Mouse (Mus musculus) testis, adult 2 months (tissue): ENCODE results near the gene Lsmem1. TPM values are rescaled to one million over a fixed set of nuclear protein-coding genes. Genes with fewer than 3 reads are reported as not detected.

ENCODE experiments used
- H3K27ac ChIP-seq: fragments of 200-500 bp; 2 replicates; pipeline ENCODE4 v1.5.1; 2012; ENCODE audit warnings: low read depth, low read length; ENCODE audit not compliant: control insufficient read depth, insufficient read depth
- H3K27me3 ChIP-seq: fragments of 200-500 bp; 2 replicates; pipeline ENCODE4 v1.6.1; 2012; ENCODE audit warnings: mild to moderate bottlenecking, low read length, moderate library complexity; ENCODE audit not compliant: control insufficient read depth, insufficient read depth
- H3K36me3 ChIP-seq: fragments of 200-500 bp; 2 replicates; pipeline ENCODE4 v1.6.1; 2012; ENCODE audit warnings: mild to moderate bottlenecking, low read length; ENCODE audit not compliant: control insufficient read depth, insufficient read depth
- H3K4me1 ChIP-seq: fragments of 200-500 bp; 2 replicates; pipeline ENCODE4 v1.6.1; 2012; ENCODE audit warnings: low read length; ENCODE audit not compliant: control insufficient read depth, insufficient read depth
- H3K4me3 ChIP-seq: fragments of 200-500 bp; 2 replicates; pipeline ENCODE4 v1.5.1; 2012; ENCODE audit warnings: low read depth, mild to moderate bottlenecking, low read length, moderate library complexity, mixed read lengths; ENCODE audit not compliant: control insufficient read depth
- CTCF ChIP-seq: fragments of 200-500 bp; IDR thresholded peaks from 2 replicates; pipeline ENCODE4 v1.5.1; 2012; ENCODE audit warnings: low read depth, mild to moderate bottlenecking, inconsistent platforms, low read length, moderate library complexity; ENCODE audit not compliant: control insufficient read depth, insufficient read depth, insufficient replicate concordance
- POLR2A ChIP-seq: fragments of 200-500 bp; IDR thresholded peaks from 2 replicates; pipeline ENCODE4 v1.6.1; 2012; ENCODE audit warnings: low read depth, mild to moderate bottlenecking, inconsistent platforms, low read length, moderate library complexity; ENCODE audit not compliant: control insufficient read depth
- polyA plus RNA-seq: library from polyadenylated mRNA; depleted of rRNA; stranded (reverse); fragments of >200 nt; gene quantifications from 2 replicates; pipeline ENCODE4 v1.2.3, GENCODE M21; 2012; rRNA removed

Lsmem1 gene
- not detected in 2 replicates for polyA plus RNA-seq

DNA sequence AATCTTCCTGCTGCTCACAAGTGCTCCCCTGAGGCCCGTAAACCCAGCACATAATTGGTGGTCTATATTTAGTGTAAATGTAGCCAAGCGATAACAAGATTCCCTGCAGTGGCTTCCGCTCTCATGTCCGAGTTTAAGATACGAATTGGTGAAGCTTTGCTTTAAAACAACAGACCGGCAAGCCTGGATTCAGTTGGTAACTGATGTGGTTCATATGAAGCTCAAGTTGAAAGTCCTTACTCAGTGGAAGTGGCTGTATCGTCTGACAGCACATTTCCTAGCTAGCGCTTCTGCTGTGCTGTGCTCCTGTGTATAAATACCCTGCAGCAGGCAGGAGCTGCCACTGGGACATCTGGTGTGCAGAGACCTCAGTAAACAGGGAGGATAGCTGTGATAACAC, at the start of gene Lsmem1:
Lsmem1 (minus strand) TSS at position 189 of the 400 bp plus-strand sequence.
- Histone ChIP-seq H3K27me3 (no peaks in the 10 kb centered on the region), H3K36me3 (no peaks in the 10 kb centered on the region), H3K27ac (no peak within 1 kb of the TSS), H3K4me1 (no peaks in the 10 kb centered on the region), H3K4me3 (no peak within 1 kb of the TSS)
- TF ChIP-seq CTCF = no peak
- TF ChIP-seq POLR2A = no peak

DNA sequence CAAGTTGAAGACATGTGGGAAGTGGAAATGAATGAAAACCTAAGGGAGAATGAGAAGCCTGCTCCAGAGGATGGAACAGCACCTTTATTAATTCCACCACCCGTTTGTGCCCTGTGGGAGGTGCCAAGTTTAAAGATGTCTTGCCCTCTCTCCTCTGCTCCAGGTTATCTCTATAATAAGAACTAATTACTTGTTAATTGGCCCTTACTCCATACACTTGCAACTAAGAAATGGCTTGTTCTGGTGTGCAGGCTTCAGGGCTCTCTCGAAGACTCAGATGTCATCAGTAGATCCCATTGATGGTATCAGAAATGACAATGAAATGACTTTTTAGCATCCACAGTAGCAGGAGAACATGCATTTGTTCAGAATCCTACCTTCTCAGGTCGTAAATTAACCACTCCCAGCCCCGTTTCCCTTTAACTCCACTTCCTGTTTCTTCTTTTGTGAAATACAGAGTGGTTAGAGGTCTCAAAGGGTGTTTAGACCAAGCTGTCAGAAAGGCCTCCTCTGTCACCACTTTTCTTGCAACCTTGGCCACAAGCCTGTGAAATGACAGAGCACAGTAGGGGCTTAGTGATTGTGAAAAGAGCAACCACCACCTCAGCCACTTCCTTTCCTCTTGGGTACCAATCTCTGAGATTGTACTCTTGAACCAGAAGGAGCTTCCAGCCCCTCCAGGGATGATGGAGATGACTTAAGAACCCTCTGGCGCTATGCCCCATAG, 49.3 kb upstream of the Lsmem1 start, which contains the start of gene Ifrd1:
Ifrd1 (minus strand) TSS at position 51 of the 727 bp plus-strand sequence.
- H3K27me3 ChIP-seq = no peaks in the 10 kb centered on the region
- no peak within 1 kb of the TSS for H3K27ac ChIP-seq
- no peak within 1 kb of the TSS for H3K4me3 ChIP-seq
- H3K4me1 ChIP-seq = no peaks in the 10 kb centered on the region
- TF ChIP-seq POLR2A = no peak
- TF ChIP-seq CTCF = no peak
- no peaks in the 10 kb centered on the region for H3K36me3 ChIP-seq

DNA sequence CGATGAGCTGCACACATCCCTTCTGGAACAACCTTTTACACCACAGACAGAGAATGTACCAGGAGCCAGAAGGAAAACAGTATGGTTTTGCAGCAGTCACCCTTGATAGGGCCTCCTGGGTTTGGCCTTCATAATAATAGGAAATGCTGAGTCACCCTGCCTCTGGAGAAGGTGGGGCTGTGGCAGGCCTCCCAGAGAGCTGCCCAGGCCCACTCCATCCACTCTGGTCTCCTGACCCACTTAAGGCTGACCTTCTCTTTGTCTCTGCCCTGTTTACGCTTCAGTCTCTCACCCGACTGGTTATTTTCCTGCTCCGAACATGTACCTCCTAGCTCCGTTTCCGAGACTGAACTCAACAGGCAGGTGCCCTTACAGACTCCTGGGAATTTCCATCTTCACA, 48.7 kb upstream of the Lsmem1 start:
- no peaks in the 10 kb centered on the region for H3K27me3 ChIP-seq
- H3K4me3 ChIP-seq = no peak overlapping the region
- no peaks in the 10 kb centered on the region for H3K4me1 ChIP-seq
- TF ChIP-seq CTCF (no peak), POLR2A (no peak)
- no peaks in the 10 kb centered on the region for H3K36me3 ChIP-seq
- H3K27ac ChIP-seq = no peak overlapping the region

- Histone ChIP-seq H3K27me3 (no peaks in the 10 kb centered on the region), H3K4me3 (no peak overlapping the region), H3K27ac (no peak overlapping the region), H3K36me3 (no peaks in the 10 kb centered on the region), H3K4me1 (no peaks in the 10 kb centered on the region)
- TF ChIP-seq CTCF (no peak), POLR2A (no peak)
Measured at GRCm38 (mm10) chr12:40247384-40247783, 48.1 kb upstream of the Lsmem1 start.

DNA sequence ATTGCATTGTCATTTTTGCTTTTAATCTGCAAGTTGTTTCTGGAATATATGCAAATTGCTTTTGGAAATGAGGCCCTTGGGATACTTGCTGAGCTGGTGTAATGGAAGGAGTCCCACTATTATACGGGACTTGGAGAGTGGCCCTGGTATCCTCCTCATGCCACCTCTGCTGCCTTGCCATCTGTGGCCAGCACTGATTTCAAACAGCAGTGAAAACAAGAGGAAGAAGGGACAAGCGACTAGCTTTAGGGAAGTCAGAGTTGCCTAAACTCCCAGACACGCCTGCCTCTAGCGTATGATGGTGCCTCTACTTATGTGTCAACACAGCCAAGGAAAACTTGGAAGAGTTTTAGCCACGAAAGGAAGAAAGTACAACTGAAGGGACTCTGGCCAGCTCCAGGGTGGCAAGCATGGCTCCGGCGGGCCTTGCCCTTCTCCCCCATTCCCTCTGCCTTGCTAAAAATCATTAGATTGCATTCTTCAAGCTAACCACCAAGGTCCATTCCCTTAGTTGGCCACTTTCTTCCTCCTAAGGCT, 46.2 kb upstream of the Lsmem1 start:
- H3K27me3 ChIP-seq = no peaks in the 10 kb centered on the region

DNA sequence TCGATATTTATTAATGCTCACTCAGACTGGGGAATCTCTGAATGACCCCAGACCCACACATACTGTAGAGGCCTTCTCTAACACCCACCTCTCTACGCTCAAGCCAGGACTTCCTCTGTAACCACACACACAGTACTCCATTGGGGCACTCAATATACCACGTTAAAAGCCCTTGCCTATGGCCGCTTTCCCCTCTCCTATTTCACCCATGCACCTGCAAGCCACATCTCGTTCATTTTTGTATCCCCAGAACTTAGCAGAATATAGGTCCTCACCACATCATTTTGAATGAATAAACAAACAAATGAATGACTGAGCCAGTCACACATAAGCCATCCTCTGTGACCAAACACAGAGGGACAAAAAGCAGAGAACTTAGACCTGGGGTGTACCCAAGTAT, 45.6 kb upstream of the Lsmem1 start:
- Histone ChIP-seq H3K4me1 (no peaks in the 10 kb centered on the region), H3K36me3 (no peaks in the 10 kb centered on the region), H3K27me3 (no peaks in the 10 kb centered on the region), H3K4me3 (no peak overlapping the region), H3K27ac (no peak overlapping the region)
- TF ChIP-seq CTCF = no peak
- no peak for TF ChIP-seq POLR2A

More for the DNA sequence above, 46.2 kb upstream of the Lsmem1 start:
- Histone ChIP-seq H3K36me3 (no peaks in the 10 kb centered on the region), H3K4me1 (no peaks in the 10 kb centered on the region), H3K27ac (no peak overlapping the region), H3K4me3 (no peak overlapping the region)
- TF ChIP-seq CTCF = no peak

DNA sequence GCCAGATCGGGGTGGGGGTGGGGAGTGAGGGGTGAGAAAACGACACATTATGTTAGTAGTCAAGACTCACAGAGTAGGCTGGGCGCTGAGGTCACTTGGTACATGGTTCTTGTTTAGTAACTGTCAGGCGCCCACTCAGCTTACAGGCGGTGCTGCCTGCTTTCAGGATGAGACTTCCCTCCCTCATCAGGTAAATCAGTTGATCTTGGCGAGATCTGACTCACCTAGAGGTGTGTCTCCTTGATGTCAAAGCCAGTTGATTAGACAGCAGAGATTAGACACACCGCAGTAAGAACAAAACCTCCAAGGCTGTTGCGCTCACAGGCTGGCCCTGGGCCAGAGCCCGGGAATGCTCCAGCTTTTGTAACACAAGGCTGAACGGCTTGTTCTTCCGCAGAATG, 44.5 kb upstream of the Lsmem1 start:
- Histone ChIP-seq H3K4me3 (no peak overlapping the region), H3K36me3 (no peaks in the 10 kb centered on the region), H3K27me3 (no peaks in the 10 kb centered on the region), H3K27ac (no peak overlapping the region), H3K4me1 (no peaks in the 10 kb centered on the region)
- TF ChIP-seq POLR2A = no peak
- no peak for TF ChIP-seq CTCF

- Histone ChIP-seq H3K4me1 (no peaks in the 10 kb centered on the region), H3K36me3 (no peaks in the 10 kb centered on the region), H3K27me3 (no peaks in the 10 kb centered on the region), H3K4me3 (no peak overlapping the region), H3K27ac (no peak overlapping the region)
- TF ChIP-seq POLR2A = no peak
- no peak for TF ChIP-seq CTCF
Measured at GRCm38 (mm10) chr12:40243241-40243640, 44.0 kb upstream of the Lsmem1 start.
